Mouse (Mus musculus): ENCODE results near the gene Psme1.

DNA sequence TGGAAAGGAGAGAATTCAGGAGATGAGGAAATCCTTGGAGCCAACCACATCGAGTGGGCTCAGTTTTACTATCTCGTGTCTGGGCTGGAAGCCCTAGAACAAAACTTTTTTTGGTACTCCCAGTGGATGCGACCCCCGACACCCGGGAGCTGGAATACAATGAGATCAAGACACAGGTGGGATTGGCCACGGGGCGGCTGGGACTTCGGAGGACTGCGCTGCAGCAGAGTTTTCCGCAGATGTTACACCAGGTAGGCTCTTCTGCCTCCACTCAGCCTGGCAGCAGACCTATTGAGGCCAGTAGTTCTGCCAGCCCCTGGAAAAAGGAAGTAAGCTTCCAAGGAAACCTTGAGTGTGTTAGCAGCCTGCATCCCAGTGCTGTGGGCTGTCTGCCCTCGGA lies 14.7 kb upstream of the Psme1 start:
- TF ChIP-seq POLR2A (IDR thresholded peaks at IDR 0.05; ENCODE audit: control insufficient read depth, extremely low read depth, insufficient read depth, low read length, poor library complexity) (no peak), CTCF (IDR thresholded peaks at IDR 0.05; ENCODE audit: borderline replicate concordance, control insufficient read depth, extremely low read depth, insufficient read depth, low read length, poor library complexity) (no peak)

Measured in thymus, adult 2 months (tissue).